ENCODE assay signal across 23 mouse cellular contexts in the genomic region with DNA sequence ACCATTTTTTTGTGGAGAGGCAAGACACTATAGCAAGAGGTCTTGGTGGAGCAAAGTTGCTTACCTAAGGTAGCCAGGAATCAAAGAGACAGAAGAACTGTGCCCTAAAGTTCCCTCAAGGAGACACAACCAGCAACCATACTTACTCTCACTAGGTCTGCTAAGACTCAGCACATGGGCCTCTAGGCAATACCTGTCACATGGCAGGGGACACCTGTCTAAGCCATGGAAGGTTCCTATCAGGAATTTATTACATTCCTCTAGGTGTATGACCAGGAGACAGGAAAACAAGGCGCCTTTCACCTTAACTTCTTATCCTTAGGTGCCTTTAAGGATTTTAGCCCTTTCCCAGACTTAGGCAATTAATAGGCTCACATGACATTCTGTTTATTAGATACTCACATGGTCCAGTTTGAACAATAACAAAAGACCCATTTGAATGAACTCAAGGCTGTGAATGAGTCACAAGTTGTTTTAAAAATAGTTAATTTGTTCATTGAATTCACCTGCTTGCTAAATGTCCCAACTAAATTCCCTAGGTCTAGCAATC.
DNase-seq lines count a peak whose midpoint lies in the region; ATAC-seq and TF ChIP-seq lines count a peak whose summit lies in the region.
"Had no signal": no experiment of that assay in that cellular context is flagged by ENCODE, and none has a peak within 500 bp of the region (broad histone marks: within the 10 kb centered on the region; RNA-seq: fewer than 3 reads in every experiment).

No protein-coding gene starts in this region.

- 82% methylated on average over 1 of the region's 1 CpGs for WGBS in kidney, adult 2 months
- WGBS in neural tube, embryonic 15.5 days = 95% methylated on average over 1 of the region's 1 CpGs

- no peak overlapping the region for H3K4me2 ChIP-seq in neural tube, embryonic 15.5 days
- H3K4me2 ChIP-seq: embryonic facial prominence, embryonic 12.5 days; embryonic facial prominence, embryonic 15.5 days; heart, embryonic 11.5 days; hindbrain, embryonic 12.5 days; hindbrain, embryonic 15.5 days had no signal

- 0 out of 2 replicates have a peak, but pooled peaks cover 3% of the 10 kb centered on the region for H3K4me1 ChIP-seq in kidney, adult 2 months (ENCODE audit: control insufficient read depth, insufficient read depth, low read length)
- H3K4me1 ChIP-seq in neural tube, embryonic 15.5 days = no peaks in the 10 kb centered on the region
- H3K4me1 ChIP-seq: embryonic facial prominence, embryonic 12.5 days; embryonic facial prominence, embryonic 15.5 days; hindbrain, embryonic 12.5 days; hindbrain, embryonic 15.5 days had no signal

- DNase-seq in kidney, adult 2 months = peak; percentile 62
- DNase-seq in kidney, postnatal 10 days = no peak
- peak; percentile 3 for DNase-seq in Muller cell, postnatal 12 days (ENCODE audit: inconsistent ontology term)
- peak; percentile 4 for DNase-seq in kidney, postnatal 14 days
- no peak for DNase-seq in adipocyte (ENCODE audit: low spot score)
- DNase-seq: adrenal gland, postnatal 10 days; adrenal gland, postnatal 36 days; cerebellum, adult 18-20 months; cerebellum, adult 9-10 months; cerebellum, postnatal 14 days; forebrain, postnatal 0 days; gastrocnemius, adult 2 months; gastrocnemius, postnatal 14 days; heart, adult 11 months had no signal

- no peaks in the 10 kb centered on the region for H3K36me3 ChIP-seq in kidney, adult 2 months (ENCODE audit: control insufficient read depth, insufficient read depth, low read length)
- H3K36me3 ChIP-seq in neural tube, embryonic 15.5 days = no peaks in the 10 kb centered on the region
- H3K36me3 ChIP-seq: embryonic facial prominence, embryonic 12.5 days; embryonic facial prominence, embryonic 15.5 days; hindbrain, embryonic 12.5 days; hindbrain, embryonic 15.5 days had no signal

- no peak for TF ChIP-seq POLR2A in kidney, adult 2 months (IDR thresholded peaks at IDR 0.05; ENCODE audit: low read depth, low read length)

- no peak for TF ChIP-seq CTCF in kidney, adult 2 months (conservative IDR thresholded peaks at IDR 0.05; ENCODE audit: insufficient read depth, insufficient read length, low read depth, low read length)

- H3K27ac ChIP-seq in kidney, adult 2 months (ENCODE audit: insufficient read depth, low read depth, low read length) = peak overlapping the region; percentile 80
- no peak overlapping the region for H3K27ac ChIP-seq in neural tube, embryonic 15.5 days (replicated peaks)
- H3K27ac ChIP-seq: embryonic facial prominence, embryonic 12.5 days; embryonic facial prominence, embryonic 15.5 days; gastrocnemius, adult 2 months; hindbrain, embryonic 12.5 days; hindbrain, embryonic 15.5 days had no signal

- H3K9ac ChIP-seq in neural tube, embryonic 15.5 days (replicated peaks) = no peak overlapping the region
- H3K9ac ChIP-seq: embryonic facial prominence, embryonic 12.5 days; embryonic facial prominence, embryonic 15.5 days; forebrain, postnatal 0 days; hindbrain, embryonic 12.5 days; hindbrain, embryonic 15.5 days had no signal

- no peak overlapping the region for H3K4me3 ChIP-seq in kidney, adult 2 months (ENCODE audit: insufficient read depth, low read depth, low read length)
- H3K4me3 ChIP-seq in neural tube, embryonic 15.5 days (replicated peaks) = no peak overlapping the region
- H3K4me3 ChIP-seq: embryonic facial prominence, embryonic 12.5 days; embryonic facial prominence, embryonic 15.5 days; gastrocnemius, adult 2 months; hindbrain, embryonic 12.5 days; hindbrain, embryonic 15.5 days had no signal

- H3K27me3 ChIP-seq in kidney, adult 2 months (replicated peaks; ENCODE audit: control insufficient read depth, insufficient read depth, low read length) = no peaks in the 10 kb centered on the region
- H3K27me3 ChIP-seq in neural tube, embryonic 15.5 days (replicated peaks) = no peaks in the 10 kb centered on the region
- H3K27me3 ChIP-seq: embryonic facial prominence, embryonic 12.5 days; embryonic facial prominence, embryonic 15.5 days; hindbrain, embryonic 12.5 days; hindbrain, embryonic 15.5 days had no signal

- H3K9me3 ChIP-seq in neural tube, embryonic 15.5 days (replicated peaks) = no peaks in the 10 kb centered on the region
- H3K9me3 ChIP-seq: embryonic facial prominence, embryonic 12.5 days; embryonic facial prominence, embryonic 15.5 days; hindbrain, embryonic 12.5 days; hindbrain, embryonic 15.5 days had no signal

- no peak for ATAC-seq in neural tube, embryonic 15.5 days (ENCODE audit: low FRiP score)
- ATAC-seq: activated CD4-positive, CD25-positive, alpha-beta regulatory T cell, adult 4 months; CD4-positive, CD25-positive, alpha-beta regulatory T cell, adult 4 months; forebrain, embryonic 14.5 days; forebrain, postnatal 0 days had no signal

Comparison
In these comparisons a context has a peak if more than half of its experiments do, and no peak if none do; other contexts are left out.
1. DNase-seq: peak in kidney, adult 2 months (single experiment), Muller cell, postnatal 12 days (single experiment) and kidney, postnatal 14 days (single experiment); none in kidney, postnatal 10 days (single experiment) and adipocyte (single experiment).